Mouse (Mus musculus) thymus, adult 2 months (tissue): ENCODE measurements around the gene Smarcd3.

ENCODE experiments used
- CTCF ChIP-seq: fragments of 200-500 bp; IDR thresholded peaks from 2 replicates; pipeline ENCODE4 v1.5.1; 2012; ENCODE audit warnings: mild to moderate bottlenecking, control low read depth, low read length, moderate library complexity, borderline replicate concordance; ENCODE audit not compliant: control insufficient read depth, poor library complexity, insufficient read depth; ENCODE audit errors: extremely low read depth
- POLR2A ChIP-seq: fragments of 200-500 bp; IDR thresholded peaks from 2 replicates; pipeline ENCODE4 v1.6.1; 2012; ENCODE audit warnings: mild to moderate bottlenecking, low read length, control low read depth, moderate library complexity; ENCODE audit not compliant: control insufficient read depth, poor library complexity, insufficient read depth; ENCODE audit errors: extremely low read depth

GRCm38 (mm10) chr5:24651356-24651755, 27.1 kb upstream of the Smarcd3 start:
- TF ChIP-seq CTCF, result no peak
- TF ChIP-seq POLR2A, result no peak
